Mouse (Mus musculus): ENCODE results near the gene M1ap. TPM values are rescaled to one million over a fixed set of nuclear protein-coding genes. Genes with fewer than 3 reads are reported as not detected.

Gene M1ap
- total and polyA plus RNA-seq, 2 experiments from 2014 or later: 1.2 TPM; not detected in 1

- Histone ChIP-seq H3K4me2 (ENCODE audit: low read depth, low read length, poor library complexity, severe bottlenecking) (peak within 1 kb of the TSS; percentile 89), H3K36me3 (ENCODE audit: insufficient read depth, low read length) (0 out of 2 replicates have a peak, but pooled peaks cover 2% of the 10 kb centered on the region), H3K4me3 (ENCODE audit: low read depth, low read length) (peak within 1 kb of the TSS; percentile 73), H3K27me3 (ENCODE audit: insufficient read depth, low read length) (peaks cover 29% of the 10 kb centered on the region), H3K9ac (replicated peaks; ENCODE audit: low read length, poor library complexity, severe bottlenecking) (peak within 1 kb of the TSS; percentile 80), H3K4me1 (ENCODE audit: insufficient read depth, low read length) (peaks cover 11% of the 10 kb centered on the region; the same call in 1 of the 2 replicates), H3K27ac (ENCODE audit: low read depth, low read length) (peak within 1 kb of the TSS; percentile 92), H3K9me3 (ENCODE audit: low read length) (no peaks in the 10 kb centered on the region)
- under 1% methylated on average over 54 of the region's 54 CpGs for WGBS
- peak; percentile 99 for DNase-seq (ENCODE audit: low spot score)
- ATAC-seq (ENCODE audit: low FRiP score): peak; percentile 67
- no peak for TF ChIP-seq CTCF (IDR thresholded peaks at IDR 0.05)
Measured at GRCm38 (mm10) chr6:83077630-83078323, 131.1 kb downstream of the M1ap start, which contains the start of gene Pcgf1. Pcgf1 (plus strand) TSS chr6:83077869.

DNA sequence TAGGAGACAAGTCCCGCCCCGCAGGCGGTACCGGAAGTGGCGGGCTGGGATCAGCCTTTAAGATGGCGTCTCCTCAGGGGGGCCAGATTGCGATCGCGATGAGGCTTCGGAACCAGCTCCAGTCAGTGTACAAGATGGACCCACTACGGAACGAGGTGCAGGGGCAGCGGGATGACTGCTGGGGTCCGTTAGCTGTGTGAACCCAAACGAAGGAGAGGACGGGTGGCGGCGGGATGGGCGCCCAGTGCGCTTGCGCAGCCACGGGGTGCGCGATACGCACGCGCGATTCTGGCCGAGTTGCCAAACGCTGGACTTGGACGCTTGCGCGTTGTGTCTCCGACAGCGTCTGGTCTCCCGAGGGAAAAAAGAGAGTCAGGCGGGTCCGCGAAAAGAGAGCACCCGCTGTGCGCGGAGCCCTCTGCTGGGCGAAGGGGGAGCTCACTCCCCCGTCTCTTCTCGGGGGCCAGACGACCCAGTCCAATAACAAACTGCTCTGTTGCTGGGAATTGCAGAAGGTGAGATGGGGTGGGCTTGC lies 131.7 kb downstream of the M1ap start:
- DNase-seq (ENCODE audit: low spot score) (peak; percentile 96), ATAC-seq (ENCODE audit: low FRiP score) (peak; percentile 94)
- peak; percentile 73 for TF ChIP-seq CTCF (IDR thresholded peaks at IDR 0.05)
- Histone ChIP-seq H3K9me3 (ENCODE audit: low read length) (no peaks in the 10 kb centered on the region), H3K27ac (ENCODE audit: low read depth, low read length) (peak overlapping the region; percentile 92), H3K27me3 (ENCODE audit: insufficient read depth, low read length) (peaks cover 29% of the 10 kb centered on the region), H3K4me2 (ENCODE audit: low read depth, low read length, poor library complexity, severe bottlenecking) (peak overlapping the region; percentile 89), H3K4me3 (ENCODE audit: low read depth, low read length) (peak overlapping the region; percentile 73), H3K36me3 (ENCODE audit: insufficient read depth, low read length) (0 out of 2 replicates have a peak, but pooled peaks cover 2% of the 10 kb centered on the region), H3K9ac (replicated peaks; ENCODE audit: low read length, poor library complexity, severe bottlenecking) (peak overlapping the region; percentile 63), H3K4me1 (ENCODE audit: insufficient read depth, low read length) (peaks cover 11% of the 10 kb centered on the region; the same call in 1 of the 2 replicates)
- under 1% methylated on average over 46 of the region's 46 CpGs for WGBS

Small RNAs within 50 kb of the gene (microRNA-seq; reads per million reads assigned to microRNA genes)
- gene Mir7040 (ENCODE audit: borderline number of aligned reads): not detected

Other genes with a start within 250 kb of the M1ap start
- gene Pole4, start 241.5 kb upstream of the M1ap start, total RNA-seq (2014; rRNA removed): 68.2 and 90.0 TPM in 2 replicates
- 134 and 145 TPM in 2 replicates for gene Pole4, start 241.5 kb upstream of the M1ap start, polyA plus RNA-seq (2015; fragmentation: Nextera tagmentation; extraction: Ambion mirVana)
- gene Hk2, start 172.4 kb upstream of the M1ap start, total RNA-seq (2014; rRNA removed): 1.6 and 3.9 TPM in 2 replicates
- 2.0 and 2.2 TPM in 2 replicates for gene Hk2, start 172.4 kb upstream of the M1ap start, polyA plus RNA-seq (2015; fragmentation: Nextera tagmentation; extraction: Ambion mirVana)
- gene Sema4f, start 7.1 kb upstream of the M1ap start, total RNA-seq (2014; rRNA removed): 15.4 and 15.5 TPM in 2 replicates
- 16.6 and 16.9 TPM in 2 replicates for gene Sema4f, start 7.1 kb upstream of the M1ap start, polyA plus RNA-seq (2015; fragmentation: Nextera tagmentation; extraction: Ambion mirVana)
- 3.9 and 5.0 TPM in 2 replicates for gene Dok1, start 86.6 kb downstream of the M1ap start, total RNA-seq (2014; rRNA removed)
- gene Dok1, start 86.6 kb downstream of the M1ap start, polyA plus RNA-seq (2015; fragmentation: Nextera tagmentation; extraction: Ambion mirVana): 1.1 and 2.3 TPM in 2 replicates
- 6.9 and 7.3 TPM in 2 replicates for gene Loxl3, start 87.3 kb downstream of the M1ap start, total RNA-seq (2014; rRNA removed)
- 4.7 and 5.6 TPM in 2 replicates for gene Loxl3, start 87.3 kb downstream of the M1ap start, polyA plus RNA-seq (2015; fragmentation: Nextera tagmentation; extraction: Ambion mirVana)
- 180 and 190 TPM in 2 replicates for gene Aup1, start 107.6 kb downstream of the M1ap start, total RNA-seq (2014; rRNA removed)
- gene Aup1, start 107.6 kb downstream of the M1ap start, polyA plus RNA-seq (2015; fragmentation: Nextera tagmentation; extraction: Ambion mirVana): 130 and 155 TPM in 2 replicates
- 45.4 and 56.5 TPM in 2 replicates for gene Htra2, start 108.4 kb downstream of the M1ap start, total RNA-seq (2014; rRNA removed)
- 87.8 and 93.4 TPM in 2 replicates for gene Htra2, start 108.4 kb downstream of the M1ap start, polyA plus RNA-seq (2015; fragmentation: Nextera tagmentation; extraction: Ambion mirVana)
- gene Dqx1, start 110.9 kb downstream of the M1ap start, total RNA-seq (2014; rRNA removed): 0.09 and 0.11 TPM in 2 replicates
- gene Dqx1, start 110.9 kb downstream of the M1ap start, polyA plus RNA-seq (2015; fragmentation: Nextera tagmentation; extraction: Ambion mirVana): 0.30 and 0.32 TPM in 2 replicates
- not detected in 2 replicates for gene Tlx2, start 123.4 kb downstream of the M1ap start, total RNA-seq (2014; rRNA removed)
- gene Tlx2, start 123.4 kb downstream of the M1ap start, polyA plus RNA-seq (2015; fragmentation: Nextera tagmentation; extraction: Ambion mirVana): not detected in 2 replicates
- gene Pcgf1, start 131.0 kb downstream of the M1ap start, total RNA-seq (2014; rRNA removed): 11.8 and 20.4 TPM in 2 replicates
- gene Pcgf1, start 131.0 kb downstream of the M1ap start, polyA plus RNA-seq (2015; fragmentation: Nextera tagmentation; extraction: Ambion mirVana): 30.4 and 35.5 TPM in 2 replicates
- gene Lbx2, start 139.5 kb downstream of the M1ap start, total RNA-seq (2014; rRNA removed): not detected in 2 replicates
- 0.26 TPM in 1 of 2 replicates, not detected in the other for gene Lbx2, start 139.5 kb downstream of the M1ap start, polyA plus RNA-seq (2015; fragmentation: Nextera tagmentation; extraction: Ambion mirVana)
- 13.6 and 26.0 TPM in 2 replicates for gene Ccdc142, start 154.7 kb downstream of the M1ap start, total RNA-seq (2014; rRNA removed)
- 6.0 TPM in 2 replicates for gene Ccdc142, start 154.7 kb downstream of the M1ap start, polyA plus RNA-seq (2015; fragmentation: Nextera tagmentation; extraction: Ambion mirVana)
- 4.4 and 8.1 TPM in 2 replicates for gene Gm42688, start 154.7 kb downstream of the M1ap start, total RNA-seq (2014; rRNA removed)
- gene Gm42688, start 154.7 kb downstream of the M1ap start, polyA plus RNA-seq (2015; fragmentation: Nextera tagmentation; extraction: Ambion mirVana): 3.5 and 4.4 TPM in 2 replicates
- gene Mrpl53, start 162.1 kb downstream of the M1ap start, total RNA-seq (2014; rRNA removed): 46.4 and 57.2 TPM in 2 replicates
- gene Mrpl53, start 162.1 kb downstream of the M1ap start, polyA plus RNA-seq (2015; fragmentation: Nextera tagmentation; extraction: Ambion mirVana): 115 and 118 TPM in 2 replicates
- gene Mogs, start 168.6 kb downstream of the M1ap start, total RNA-seq (2014; rRNA removed): 32.6 and 40.3 TPM in 2 replicates
- gene Mogs, start 168.6 kb downstream of the M1ap start, polyA plus RNA-seq (2015; fragmentation: Nextera tagmentation; extraction: Ambion mirVana): 18.8 and 19.8 TPM in 2 replicates
- gene Wbp1, start 174.7 kb downstream of the M1ap start, total RNA-seq (2014; rRNA removed): 152 and 199 TPM in 2 replicates
- 85.3 and 91.6 TPM in 2 replicates for gene Wbp1, start 174.7 kb downstream of the M1ap start, polyA plus RNA-seq (2015; fragmentation: Nextera tagmentation; extraction: Ambion mirVana)
- 29.4 and 40.9 TPM in 2 replicates for gene Ino80b, start 178.5 kb downstream of the M1ap start, total RNA-seq (2014; rRNA removed)
- gene Ino80b, start 178.5 kb downstream of the M1ap start, polyA plus RNA-seq (2015; fragmentation: Nextera tagmentation; extraction: Ambion mirVana): 14.6 and 16.2 TPM in 2 replicates
- 24.3 and 30.9 TPM in 2 replicates for gene Rtkn, start 188.6 kb downstream of the M1ap start, total RNA-seq (2014; rRNA removed)
- gene Rtkn, start 188.6 kb downstream of the M1ap start, polyA plus RNA-seq (2015; fragmentation: Nextera tagmentation; extraction: Ambion mirVana): 12.5 and 14.6 TPM in 2 replicates
- gene Wdr54, start 209.5 kb downstream of the M1ap start, total RNA-seq (2014; rRNA removed): 12.7 and 15.9 TPM in 2 replicates
- 21.5 and 27.5 TPM in 2 replicates for gene Wdr54, start 209.5 kb downstream of the M1ap start, polyA plus RNA-seq (2015; fragmentation: Nextera tagmentation; extraction: Ambion mirVana)
- 15.6 and 20.5 TPM in 2 replicates for gene 1700003E16Rik, start 209.5 kb downstream of the M1ap start, total RNA-seq (2014; rRNA removed)
- 18.0 and 18.2 TPM in 2 replicates for gene 1700003E16Rik, start 209.5 kb downstream of the M1ap start, polyA plus RNA-seq (2015; fragmentation: Nextera tagmentation; extraction: Ambion mirVana)
- 126 and 129 TPM in 2 replicates for gene Dctn1, start 219.0 kb downstream of the M1ap start, total RNA-seq (2014; rRNA removed)
- gene Dctn1, start 219.0 kb downstream of the M1ap start, polyA plus RNA-seq (2015; fragmentation: Nextera tagmentation; extraction: Ambion mirVana): 166 TPM in 2 replicates